ENCODE assay signal across 8 mouse cellular contexts in genomic region chr13:72628935-72629631, GRCm38 (mm10). TPM values are rescaled to one million over a fixed set of nuclear protein-coding genes. Genes with fewer than 3 reads are reported as not detected.
DNase-seq lines count a peak whose midpoint lies in the region; ATAC-seq and TF ChIP-seq lines count a peak whose summit lies in the region.
"Had no signal": no experiment of that assay in that cellular context is flagged by ENCODE, and none has a peak within 500 bp of the region (broad histone marks: within the 10 kb centered on the region; RNA-seq: fewer than 3 reads in every experiment).

No protein-coding gene starts in this region.

- peak overlapping the region; percentile 99 for H3ac ChIP-seq in C2C12 (ENCODE audit: control insufficient read depth, insufficient read length, low read depth)

- in situ Hi-C loops in ES-E14 (cut with MboI; ENCODE audit: low sequenced_read_pairs in 2 of 2, unreplicated experiment in 2 of 2), result loop anchor here (5.0 kb wide), 3 partner anchors 633 to 672 kb away; partner anchors contain the start of genes Irx1 (in 1 of the 2) and Irx4 (in 1 of the 2)

- peak; percentile 19 for DNase-seq in ES-E14 (ENCODE audit: low read depth, low spot score)
- peak; percentile 68 for DNase-seq in limb, embryonic 11.5 days (ENCODE audit: low spot score)
- DNase-seq in retina, postnatal 1 day, result peak; percentile 61
- no peak for DNase-seq in T-cell, adult 2 months (ENCODE audit: low spot score)
- DNase-seq in layer of hippocampus, postnatal 25 days (ENCODE audit: extremely low spot score in 1 of 2, low spot score in 1 of 2), result no peak

- H3K9me3 ChIP-seq in ES-E14 (ENCODE audit: control insufficient read depth, insufficient read depth, low read depth, low read length), result no peaks in the 10 kb centered on the region
- H3K9me3 ChIP-seq in limb, embryonic 11.5 days (ENCODE audit: control insufficient read depth, low read length), result no peaks in the 10 kb centered on the region

- no peaks in the 10 kb centered on the region for H3K36me3 ChIP-seq in C2C12 (ENCODE audit: control insufficient read depth, insufficient read depth)
- H3K36me3 ChIP-seq in ES-E14 (ENCODE audit: control insufficient read depth, insufficient read depth, low read length, poor library complexity, severe bottlenecking), result no peaks in the 10 kb centered on the region
- H3K36me3 ChIP-seq in limb, embryonic 11.5 days (ENCODE audit: control insufficient read depth, insufficient read depth, low read length), result no peaks in the 10 kb centered on the region

- no peak overlapping the region for H3K27ac ChIP-seq in ES-E14 (ENCODE audit: insufficient read depth, low read depth, low read length, poor library complexity, severe bottlenecking)
- H3K27ac ChIP-seq in limb, embryonic 11.5 days (replicated peaks; ENCODE audit: low read depth, low read length), result no peak overlapping the region

- H3K79me2 ChIP-seq in C2C12 (ENCODE audit: control insufficient read depth, insufficient read depth), result peaks cover 17% of the 10 kb centered on the region

- under 1% methylated on average over 85 of the region's 88 CpGs for WGBS in limb, embryonic 11.5 days

- no peak for TF ChIP-seq CTCF in C2C12 (IDR thresholded peaks at IDR 0.05; ENCODE audit: control insufficient read depth, insufficient read depth, insufficient read length)

- H3K4me2 ChIP-seq in limb, embryonic 11.5 days (ENCODE audit: low read depth, severe bottlenecking), result peak overlapping the region; percentile 90

- peak overlapping the region; percentile 41 for H3K4me3 ChIP-seq in C2C12 (ENCODE audit: insufficient read depth, poor library complexity, severe bottlenecking)
- peak overlapping the region; percentile 56 to 80 for H3K4me3 ChIP-seq in ES-E14 (ENCODE audit: insufficient read depth in 1 of 2, low read depth in 1 of 2, low read length in 2 of 2, poor library complexity in 1 of 2, severe bottlenecking in 1 of 2)
- peak overlapping the region; percentile 45 for H3K4me3 ChIP-seq in limb, embryonic 11.5 days (ENCODE audit: low read depth, low read length)
- H3K4me3 ChIP-seq: erythroblast, embryonic 14.5 days had no signal

- H3K79me3 ChIP-seq in C2C12 (ENCODE audit: low read depth), result peaks cover 2% of the 10 kb centered on the region

- peak overlapping the region; percentile 73 for H3K9ac ChIP-seq in ES-E14 (ENCODE audit: insufficient read depth, low read depth, low read length, poor library complexity, severe bottlenecking)
- peak overlapping the region; percentile 52; the same call in 1 of the 2 replicates for H3K9ac ChIP-seq in limb, embryonic 11.5 days (ENCODE audit: low read length)

- no peaks in the 10 kb centered on the region for H3K27me3 ChIP-seq in C2C12 (ENCODE audit: control insufficient read depth, insufficient read depth, insufficient read length)
- H3K27me3 ChIP-seq in limb, embryonic 11.5 days (ENCODE audit: control insufficient read depth, insufficient read depth, low read length), result peaks cover 85% of the 10 kb centered on the region

- ATAC-seq in granulocyte monocyte progenitor cell, adult 5-6 weeks (replicated peaks; ENCODE audit: poor library complexity, severe bottlenecking), result peak; percentile 1; the same call in 1 of the 2 replicates
- ATAC-seq in limb, embryonic 11.5 days (ENCODE audit: insufficient number of reproducible peaks, low FRiP score, low TSS enrichment, low read depth), result peak; percentile 44; the same call in 1 of the 2 replicates

- peaks cover 0 to 8% of the 10 kb centered on the region in 2 experiments; a peak in 1 of 4 replicates for H3K4me1 ChIP-seq in ES-E14 (ENCODE audit: control insufficient read depth in 2 of 2, insufficient read depth in 2 of 2, low read length in 2 of 2, poor library complexity in 1 of 2)
- peaks cover 13% of the 10 kb centered on the region; the same call in 1 of the 2 replicates for H3K4me1 ChIP-seq in limb, embryonic 11.5 days (ENCODE audit: control insufficient read depth, insufficient read depth, low read length)

TF ChIP-seq in C2C12, 6 proteins besides CTCF, POLR2A, EP300 and RAD21:
- TF ChIP-seq FOSL1 (IDR thresholded peaks at IDR 0.05; ENCODE audit: insufficient read depth, low read length, poor library complexity, severe bottlenecking), result no peak
- no peak for TF ChIP-seq USF1 (IDR thresholded peaks at IDR 0.05; ENCODE audit: low read depth)
- no peak for TF ChIP-seq CEBPB (IDR thresholded peaks at IDR 0.05; ENCODE audit: low read depth)
- TF ChIP-seq MYOG (IDR thresholded peaks at IDR 0.05; ENCODE audit: control insufficient read depth, extremely low read depth, insufficient read length), result no peak
- TF ChIP-seq MYOD1 (IDR thresholded peaks at IDR 0.05; ENCODE audit: control insufficient read depth, insufficient read length, low read depth), result no peak
- no peak for TF ChIP-seq MAX (IDR thresholded peaks at IDR 0.05)

TF ChIP-seq in ES-E14, 5 proteins besides CTCF, POLR2A, EP300 and RAD21:
- TF ChIP-seq HCFC1 (IDR thresholded peaks at IDR 0.05; ENCODE audit: borderline replicate concordance, insufficient read depth, low read length) (no peak), ZC3H11A (IDR thresholded peaks at IDR 0.05; ENCODE audit: borderline replicate concordance, low read depth, low read length) (no peak)

RNA-seq across cellular contexts. Expression of gene Irx2, which starts 0.5 kb away (rescaled TPM):
- 7.7 TPM for polyA plus RNA-seq in C2C12 (2012; fragmentation: generic; extraction: Trizol)
- 1.7 and 5.2 TPM in 2 replicates for total RNA-seq in ES-E14 (2012; rRNA removed)
- not detected in 2 replicates for total RNA-seq in granulocyte monocyte progenitor cell, adult 5-6 weeks (2014; fragmentation: Nextera tagmentation)
- total RNA-seq in granulocyte monocyte progenitor cell, adult 5-6 weeks (2017), result not detected in 2 replicates
- polyA plus RNA-seq in limb, embryonic 11.5 days (2014; fragmentation: Nextera tagmentation; extraction: Ambion mirVana), result 1.5 and 4.1 TPM in 2 replicates
- total RNA-seq in layer of hippocampus, postnatal 25 days (2021), result not detected
- polyA plus RNA-seq: erythroblast, embryonic 14.5 days had no signal

Comparison
In these comparisons a context has a peak if more than half of its experiments do, and no peak if none do; other contexts are left out.
1. DNase-seq: peak in ES-E14 (single experiment), limb, embryonic 11.5 days (single experiment) and retina, postnatal 1 day (single experiment); none in T-cell, adult 2 months (single experiment) and layer of hippocampus, postnatal 25 days (0 of 2).
2. Peak in every context shown above with its lines, with median percentiles within 50 percentile points of each other: H3K4me3 ChIP-seq.